Comparison of ENCODE assay signal across 9 mouse cellular contexts in the genomic region with DNA sequence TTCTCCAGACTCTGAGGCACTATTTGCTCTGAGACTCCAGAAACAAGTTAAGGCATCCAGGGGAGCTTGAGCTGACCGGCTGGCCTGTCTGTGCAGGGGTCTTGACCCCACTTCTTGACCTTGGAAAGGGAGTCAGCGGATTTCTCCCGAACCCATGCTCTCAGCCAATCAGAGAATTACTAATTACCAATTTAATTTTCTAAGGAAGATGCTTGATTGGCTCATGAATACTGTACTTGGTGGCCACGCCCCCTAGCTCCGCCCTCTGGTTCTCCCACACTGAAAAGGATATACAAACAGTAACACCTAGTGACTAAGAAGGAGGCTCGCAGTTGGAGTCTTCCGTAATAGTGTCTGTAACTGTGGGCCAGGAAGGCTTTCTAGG. TPM values are rescaled to one million over a fixed set of nuclear protein-coding genes. Genes with fewer than 3 reads are reported as not detected.
DNase-seq lines count a peak whose midpoint lies in the region; ATAC-seq lines count a peak whose summit lies in the region.
"Had no signal": no experiment of that assay in that cellular context is flagged by ENCODE, and none has a peak within 500 bp of the region (broad histone marks: within the 10 kb centered on the region; RNA-seq: fewer than 3 reads in every experiment).

No protein-coding gene starts in this region.

- peak overlapping the region; percentile 75; the same call in 1 of the 2 replicates for H3K4me3 ChIP-seq in heart, embryonic 12.5 days
- H3K4me3 ChIP-seq in macrophage (ENCODE audit: inconsistent target), result no peak overlapping the region; the same call in 1 of the 2 replicates

- H3K36me3 ChIP-seq in heart, embryonic 12.5 days, result no peaks in the 10 kb centered on the region
- no peaks in the 10 kb centered on the region for H3K36me3 ChIP-seq in macrophage (ENCODE audit: inconsistent target)

- no peak for ATAC-seq in heart, embryonic 12.5 days (ENCODE audit: insufficient number of reproducible peaks, low FRiP score)

- peak overlapping the region; percentile 90 for H3K4me2 ChIP-seq in heart, embryonic 12.5 days

- no peak overlapping the region for H3K9ac ChIP-seq in heart, embryonic 12.5 days

- 0 out of 2 replicates have a peak overlapping the region, but pooled peaks have one; percentile 23 for H3K27ac ChIP-seq in heart, embryonic 12.5 days (ENCODE audit: poor library complexity, severe bottlenecking)
- H3K27ac ChIP-seq in macrophage, result peak overlapping the region; percentile 87

- WGBS in heart, embryonic 12.5 days, result 6% methylated on average over 7 of the region's 7 CpGs
- whole genome bisulfite sequencing in macrophage (ENCODE audit: missing documents), result 25% methylated on average over 7 of the region's 7 CpGs

- DNase-seq in thymus, postnatal 0 days (ENCODE audit: low spot score), result peak; percentile 14
- DNase-seq in thymus, postnatal 10 days (ENCODE audit: low spot score in 2 of 2), result no peak
- peak; percentile 54 for DNase-seq in kidney, postnatal 14 days
- no peak for DNase-seq in spleen, adult 12 weeks (ENCODE audit: low spot score)
- DNase-seq in ovary, postnatal 10 days (ENCODE audit: low spot score), result no peak
- DNase-seq in cerebellum, adult 11-12 months, result no peak

- peaks cover 35% of the 10 kb centered on the region for H3K4me1 ChIP-seq in heart, embryonic 12.5 days (replicated peaks)

- H3K79me2 ChIP-seq in macrophage (ENCODE audit: inconsistent target), result peaks cover 16% of the 10 kb centered on the region

- H3K27me3 ChIP-seq in heart, embryonic 12.5 days (replicated peaks), result peaks cover 13% of the 10 kb centered on the region

- no peaks in the 10 kb centered on the region for H3K9me3 ChIP-seq in heart, embryonic 12.5 days (replicated peaks)

RNA-seq across cellular contexts. Expression of gene Fam71a, which starts 21.8 kb away (rescaled TPM):
- polyA plus RNA-seq in thymus, postnatal 0 days (2015; fragmentation: Nextera tagmentation; extraction: Ambion mirVana), result not detected in 2 replicates
- not detected in 2 replicates for polyA plus RNA-seq in heart, embryonic 12.5 days (2016; fragmentation: Nextera tagmentation; extraction: Ambion mirVana)
- 1 to 10 TPM in 2 of 26 experiments, under 1 TPM in 11, not detected in 13; 0.28 to 1.7 (median 0.57) TPM for total RNA-seq in macrophage (2018; cell fraction: chromatin; rRNA removed)
- under 1 TPM in 2 of 26 experiments, not detected in 24; 0.09 TPM for total RNA-seq in macrophage (2018; cell fraction: cytosol; rRNA removed)
- total RNA-seq in macrophage (2018; cell fraction: nucleus; rRNA removed), result 10 to 100 TPM in 1 of 26 experiments, 1 to 10 TPM in 1, under 1 TPM in 15, not detected in 9; 0.21 to 15.2 (median 0.40) TPM
- not detected in 3 replicates for polyA plus RNA-seq in macrophage (2018)
- polyA plus RNA-seq: liver, embryonic 16.5 days had no signal

RNA-seq across cellular contexts. Expression of gene Atf3, which starts 31.5 kb away (rescaled TPM):
- 1.4 and 2.1 TPM in 2 replicates for polyA plus RNA-seq in thymus, postnatal 0 days (2015; fragmentation: Nextera tagmentation; extraction: Ambion mirVana)
- polyA plus RNA-seq in heart, embryonic 12.5 days (2016; fragmentation: Nextera tagmentation; extraction: Ambion mirVana), result 17.0 and 17.6 TPM in 2 replicates
- 100 to 1,000 TPM in 22 of 26 experiments, 10 to 100 TPM in 4; 71.4 to 886 (median 177) TPM for total RNA-seq in macrophage (2018; cell fraction: chromatin; rRNA removed)
- total RNA-seq in macrophage (2018; cell fraction: cytosol; rRNA removed), result 1,000 to 10,000 TPM in 3 of 26 experiments, 100 to 1,000 TPM in 23; 230 to 1,349 (median 405) TPM
- total RNA-seq in macrophage (2018; cell fraction: nucleus; rRNA removed), result 1,000 to 10,000 TPM in 2 of 26 experiments, 100 to 1,000 TPM in 24; 130 to 1,042 (median 343) TPM
- 201 to 678 TPM (median 211 TPM) in 3 replicates for polyA plus RNA-seq in macrophage (2018)

Comparison
In these comparisons a context has a peak if more than half of its experiments do, and no peak if none do; other contexts are left out.
1. DNase-seq: peak in thymus, postnatal 0 days (single experiment) and kidney, postnatal 14 days (single experiment); none in thymus, postnatal 10 days (0 of 2), spleen, adult 12 weeks (single experiment), ovary, postnatal 10 days (single experiment) and cerebellum, adult 11-12 months (single experiment).
2. RNA of gene Atf3, which starts 31.5 kb away (polyA plus RNA-seq): 201 to 678 TPM in macrophage; 17.0 to 17.6 TPM in heart, embryonic 12.5 days and 1.4 to 2.1 TPM in thymus, postnatal 0 days; every median in the first group is over 10 times any median in the second.